Mouse (Mus musculus) CH12F3 (cell line): ENCODE measurements around the gene Thegl.

Source experiments
- in situ Hi-C: fragments of 300-500 bp; cut with MboI; formaldehyde crosslinking; loops from 2 replicates; pipeline ENCODE4 v1.14.3; 2020; ENCODE audit warnings: low sequenced_read_pairs

The Thegl gene

DNA sequence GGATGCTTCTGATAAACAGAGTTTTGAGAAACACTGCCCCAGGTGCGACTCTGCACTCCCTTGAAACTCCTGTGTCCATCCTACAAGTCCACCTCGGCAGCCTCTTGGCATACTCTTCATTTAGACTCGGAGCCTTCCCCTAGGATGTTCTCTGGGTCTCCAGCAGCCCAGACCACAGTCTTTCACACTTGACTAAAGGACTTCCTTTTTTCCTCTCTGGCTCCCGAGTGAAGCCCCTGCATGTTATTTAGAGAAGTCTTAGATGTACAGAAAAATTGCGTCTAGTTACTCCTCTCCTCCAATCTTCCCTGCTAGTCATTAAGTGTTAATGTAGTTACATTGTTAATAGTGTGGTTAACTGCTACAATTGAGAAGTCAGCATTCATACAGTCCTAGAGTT lies 28.5 kb downstream of the Thegl start:
- in situ Hi-C loops: no loop called here

DNA sequence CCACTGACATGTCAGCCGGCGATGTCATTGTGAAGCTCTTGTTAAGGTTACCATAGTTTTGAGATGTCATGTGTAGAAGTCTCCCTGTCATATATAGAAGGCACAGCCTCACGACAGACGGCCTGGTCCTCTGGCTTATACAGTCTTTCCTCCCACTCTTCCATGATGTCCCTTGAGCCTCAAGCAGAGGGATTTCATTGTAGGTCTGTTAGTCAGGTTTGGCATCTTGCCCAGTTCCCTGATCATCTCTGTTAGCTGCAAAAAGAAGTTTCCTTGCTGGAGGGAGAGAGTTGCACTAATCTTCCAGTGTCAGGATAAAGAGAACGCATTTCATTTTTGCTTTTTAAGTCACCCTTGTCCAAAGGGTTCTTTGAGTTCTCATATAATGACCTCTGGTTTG lies 36.8 kb downstream of the Thegl start:
- in situ Hi-C loops: no loop called here

DNA sequence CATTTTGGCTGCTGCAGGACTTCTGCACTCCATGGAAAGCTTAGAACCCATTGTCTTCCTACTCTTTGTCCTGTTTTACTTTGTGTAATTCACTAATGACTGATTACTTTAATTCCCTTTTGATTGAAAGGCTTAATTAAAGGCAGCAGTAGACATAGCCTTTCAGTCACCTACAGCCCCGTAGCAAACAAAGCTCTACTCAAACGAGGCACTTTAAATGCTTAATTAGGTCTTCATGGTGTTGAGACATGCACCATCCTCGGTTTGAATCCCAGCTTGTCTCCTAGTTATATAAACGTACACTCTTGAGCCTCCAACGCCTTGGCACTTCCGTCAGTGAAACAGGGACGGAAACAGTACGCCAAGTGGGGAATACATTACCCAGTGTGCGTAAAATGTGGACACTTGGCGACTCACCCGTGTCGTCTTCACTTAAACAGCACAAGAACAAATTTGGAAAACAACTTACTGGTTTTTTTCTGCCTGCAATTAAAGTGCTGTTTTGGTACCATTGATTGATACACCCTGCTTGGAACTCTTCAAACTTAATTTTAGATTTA lies 41.1 kb downstream of the Thegl start:
- in situ Hi-C loops: no loop called here

DNA sequence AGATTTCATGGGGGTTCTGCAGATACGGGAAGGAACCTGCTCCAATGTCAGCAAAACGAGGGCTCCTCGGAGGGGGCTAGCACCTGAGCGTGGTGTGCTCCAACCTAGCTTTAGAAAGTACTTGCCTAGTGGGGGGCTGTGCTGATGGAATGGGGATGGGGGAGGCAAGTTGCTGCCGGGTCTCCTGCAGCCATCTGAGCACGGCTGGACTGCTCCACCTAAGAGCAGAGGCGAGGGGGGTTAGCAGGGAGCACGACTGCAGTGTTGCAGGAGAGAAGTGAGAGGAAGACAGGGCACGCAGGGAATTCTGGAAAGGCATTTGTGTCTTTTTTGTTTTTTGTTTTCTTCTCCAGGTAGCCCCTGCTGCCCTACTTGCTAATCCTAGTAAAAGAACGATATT lies 44.5 kb downstream of the Thegl start:
- in situ Hi-C loops: no loop called here

DNA sequence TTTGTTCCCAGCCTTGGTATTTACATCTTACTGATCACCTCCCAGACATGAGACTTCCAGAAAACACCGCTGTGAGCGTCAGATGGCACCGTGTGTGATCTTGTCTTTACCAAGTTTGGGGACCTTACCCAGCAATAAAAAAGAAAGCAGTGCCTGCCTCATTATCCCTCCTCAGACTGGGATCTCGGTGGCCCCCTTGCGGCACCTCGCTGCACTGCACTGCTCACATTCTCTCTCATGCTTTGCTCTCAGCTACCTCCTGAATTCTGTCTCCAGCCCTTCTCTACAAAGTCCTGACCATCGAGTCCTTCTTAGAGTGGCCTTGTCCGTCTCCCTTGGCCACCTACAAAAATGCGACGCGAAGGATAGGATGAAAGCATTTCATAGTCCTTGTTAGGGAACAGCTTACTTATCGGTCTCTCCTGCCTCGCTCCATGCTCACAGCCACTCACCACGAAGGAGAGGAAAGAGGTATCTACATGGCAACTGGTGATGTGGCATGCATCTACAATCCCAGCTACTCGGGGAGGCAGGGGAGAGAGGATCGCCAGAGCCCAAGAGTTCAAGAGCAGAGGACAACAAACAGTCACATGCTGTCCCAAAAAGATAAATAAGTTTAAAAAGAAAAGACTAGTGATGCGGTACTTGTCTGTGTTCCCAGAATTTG lies 45.7 kb downstream of the Thegl start:
- in situ Hi-C loops: no loop called here

DNA sequence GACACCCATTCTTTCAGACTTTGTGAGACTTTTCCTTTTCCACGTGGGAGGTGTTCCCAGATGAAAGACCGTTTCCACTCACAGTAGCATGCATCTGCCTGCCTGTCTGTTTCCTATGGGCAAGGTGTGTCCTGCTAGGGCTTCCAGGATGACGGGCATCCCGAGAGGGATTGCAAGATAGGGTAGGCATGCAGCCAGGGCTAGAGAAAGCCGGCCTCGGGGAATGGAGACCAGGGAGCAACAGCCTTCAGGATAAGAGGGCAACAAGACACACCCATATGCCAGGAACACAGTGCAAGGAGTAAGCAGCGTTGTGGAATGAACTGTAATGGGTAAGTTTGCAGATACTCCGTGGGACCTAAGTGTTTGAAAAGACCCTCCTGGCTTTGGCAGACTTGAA lies 51.5 kb downstream of the Thegl start:
- in situ Hi-C loops: no loop called here

DNA sequence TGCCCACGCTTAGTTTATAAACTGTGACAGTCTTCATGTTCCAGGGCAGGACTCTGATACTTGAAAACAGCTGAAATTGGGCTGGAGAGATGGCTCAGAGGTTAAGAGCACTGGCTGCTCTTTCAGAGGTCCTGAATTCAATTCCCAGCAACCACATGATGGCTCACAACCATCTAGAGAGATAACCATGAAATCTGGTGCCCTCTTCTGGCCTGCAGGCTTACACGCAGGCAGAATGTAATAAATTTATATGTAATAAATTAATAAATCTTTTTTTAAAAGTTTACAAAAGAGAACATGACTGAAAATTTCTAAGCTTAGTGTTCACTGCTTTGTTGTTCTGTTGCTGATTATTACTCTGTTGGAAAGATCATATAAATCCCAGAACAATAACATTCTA lies 55.2 kb downstream of the Thegl start:
- in situ Hi-C loops: no loop called here

DNA sequence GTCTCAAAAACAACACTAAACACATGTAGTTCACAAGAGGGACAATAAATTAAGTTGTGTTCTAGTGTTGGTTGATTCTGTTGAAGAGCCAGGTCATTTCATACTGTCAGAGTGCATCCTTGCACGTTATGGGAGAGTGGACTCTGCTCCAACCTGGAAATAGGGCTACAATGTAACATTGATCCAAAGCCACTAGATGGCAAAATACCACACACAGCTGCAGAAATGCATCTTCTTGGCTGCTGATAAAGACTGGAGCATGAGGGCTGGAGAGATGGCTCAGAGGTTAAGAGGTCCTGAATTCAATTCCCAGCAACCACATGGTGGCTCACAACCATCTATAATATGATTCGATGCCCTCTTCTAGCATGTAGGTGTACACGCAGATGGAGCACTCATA lies 55.8 kb downstream of the Thegl start:
- in situ Hi-C loops: no loop called here

DNA sequence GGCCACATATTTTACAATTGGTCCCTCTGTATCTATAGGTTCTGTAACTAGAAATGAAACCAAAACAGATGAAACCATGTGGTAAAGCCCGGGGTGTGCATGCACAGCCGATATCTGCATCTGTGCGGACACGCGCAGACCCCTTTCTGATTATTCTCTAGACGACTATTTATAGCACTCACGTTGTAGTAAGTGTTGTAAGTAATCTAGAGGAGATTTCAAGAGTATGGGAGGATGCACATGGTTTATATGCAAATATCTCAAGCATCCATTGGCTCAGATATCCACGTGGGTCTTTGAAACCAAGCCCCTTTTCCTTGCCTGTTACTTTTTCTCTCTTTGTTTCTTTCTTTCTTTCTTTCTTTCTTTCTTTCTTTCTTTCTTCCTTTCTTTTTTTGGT lies 58.0 kb downstream of the Thegl start:
- in situ Hi-C loops: no loop called here

DNA sequence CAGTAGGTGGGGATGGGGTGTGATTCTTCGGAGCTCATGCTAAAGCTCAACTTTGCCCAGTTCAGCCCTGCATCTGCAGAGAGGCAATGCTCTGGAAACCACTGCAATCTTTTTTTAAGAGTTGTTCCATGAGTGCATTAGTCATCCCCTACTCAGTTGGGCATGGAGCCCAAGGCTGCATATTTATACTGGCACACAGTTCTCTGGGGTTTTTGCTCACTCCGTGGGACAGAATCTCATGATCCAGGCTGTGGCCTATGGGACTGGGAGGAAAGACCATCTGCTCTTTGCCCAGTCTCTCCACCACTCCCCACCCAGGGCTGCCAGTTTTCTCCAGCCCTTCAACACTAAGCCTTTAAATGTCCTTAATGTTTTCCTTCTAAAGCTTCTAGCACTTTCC lies 59.1 kb downstream of the Thegl start:
- in situ Hi-C loops: no loop called here

DNA sequence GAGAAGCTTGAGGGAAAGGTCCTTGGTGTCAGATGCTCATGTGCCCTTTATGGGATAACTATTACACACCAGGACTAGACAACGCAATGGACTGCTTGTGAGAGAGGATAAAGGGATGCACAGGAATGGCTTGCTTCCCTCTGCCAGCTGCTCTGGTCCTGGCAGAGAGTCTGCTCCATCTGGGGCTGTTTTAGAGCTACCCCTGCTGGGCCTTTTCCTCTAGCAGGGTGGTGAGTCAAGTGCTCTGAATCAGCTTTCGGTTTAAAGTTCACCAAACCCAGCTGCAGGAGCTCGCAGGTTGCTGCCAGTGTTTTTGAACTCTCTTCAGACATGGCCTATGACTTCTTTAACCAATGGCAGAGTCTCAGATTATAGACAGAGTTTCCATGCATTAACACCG lies 60.1 kb downstream of the Thegl start:
- in situ Hi-C loops: no loop called here

DNA sequence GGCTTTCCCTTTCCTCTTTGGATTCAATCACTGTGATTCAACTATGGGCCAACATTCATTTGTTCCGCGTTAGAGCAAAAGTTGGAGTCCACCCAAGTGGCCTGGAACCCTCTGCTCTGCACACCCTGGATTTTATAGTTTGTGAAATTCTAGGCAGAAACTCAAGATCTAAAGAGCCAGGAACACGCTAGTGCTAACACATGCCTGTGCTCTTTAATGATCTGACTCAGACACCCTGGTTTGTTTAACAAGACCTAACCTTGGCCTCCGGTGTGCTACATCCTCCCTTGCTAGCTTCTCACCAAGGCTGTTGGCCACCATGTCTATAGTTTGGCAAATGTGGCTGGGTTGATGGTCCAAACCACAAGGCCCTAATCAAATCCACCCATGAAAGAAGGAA lies 64.9 kb downstream of the Thegl start:
- in situ Hi-C loops: no loop called here

DNA sequence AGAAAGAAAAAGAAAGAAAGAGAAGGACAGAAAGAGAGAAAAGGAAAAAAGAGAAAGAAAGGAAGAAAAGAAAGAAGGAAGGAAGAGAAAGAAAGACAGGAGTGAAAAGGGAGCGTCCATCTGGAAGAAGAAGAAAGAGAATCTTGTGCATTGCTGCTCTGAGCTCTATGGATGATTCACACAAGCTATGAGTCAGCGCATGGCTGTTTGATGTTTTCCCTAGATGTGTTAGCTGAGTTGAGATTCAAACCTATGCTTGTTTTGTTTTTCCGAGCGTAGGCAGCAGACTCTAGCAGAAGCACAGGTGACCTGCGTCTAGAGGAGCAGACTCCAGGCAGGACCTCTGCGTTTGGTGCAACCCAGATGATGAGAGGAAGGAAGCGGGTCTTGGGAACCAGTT lies 66.9 kb downstream of the Thegl start:
- in situ Hi-C loops: no loop called here

DNA sequence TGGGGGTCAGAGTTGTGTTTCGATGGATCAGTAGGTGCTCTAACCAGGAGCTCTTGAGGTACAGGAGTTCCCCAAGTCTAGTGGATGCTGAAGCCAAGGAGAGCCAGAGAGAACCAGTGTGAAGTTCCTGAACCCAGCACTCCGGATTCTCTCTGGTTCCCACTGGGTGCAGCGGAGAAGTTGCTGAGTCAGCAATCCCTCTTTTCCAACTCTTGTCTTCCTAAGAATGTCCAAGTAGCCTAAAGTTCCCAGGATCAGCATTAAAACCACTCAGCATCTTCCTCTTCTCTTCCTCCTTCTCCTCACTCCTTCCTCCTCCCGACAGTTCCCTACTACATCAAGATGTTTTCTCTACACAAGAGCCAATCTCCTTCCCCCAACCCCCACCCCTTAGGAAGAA lies 68.6 kb downstream of the Thegl start:
- in situ Hi-C loops: no loop called here

DNA sequence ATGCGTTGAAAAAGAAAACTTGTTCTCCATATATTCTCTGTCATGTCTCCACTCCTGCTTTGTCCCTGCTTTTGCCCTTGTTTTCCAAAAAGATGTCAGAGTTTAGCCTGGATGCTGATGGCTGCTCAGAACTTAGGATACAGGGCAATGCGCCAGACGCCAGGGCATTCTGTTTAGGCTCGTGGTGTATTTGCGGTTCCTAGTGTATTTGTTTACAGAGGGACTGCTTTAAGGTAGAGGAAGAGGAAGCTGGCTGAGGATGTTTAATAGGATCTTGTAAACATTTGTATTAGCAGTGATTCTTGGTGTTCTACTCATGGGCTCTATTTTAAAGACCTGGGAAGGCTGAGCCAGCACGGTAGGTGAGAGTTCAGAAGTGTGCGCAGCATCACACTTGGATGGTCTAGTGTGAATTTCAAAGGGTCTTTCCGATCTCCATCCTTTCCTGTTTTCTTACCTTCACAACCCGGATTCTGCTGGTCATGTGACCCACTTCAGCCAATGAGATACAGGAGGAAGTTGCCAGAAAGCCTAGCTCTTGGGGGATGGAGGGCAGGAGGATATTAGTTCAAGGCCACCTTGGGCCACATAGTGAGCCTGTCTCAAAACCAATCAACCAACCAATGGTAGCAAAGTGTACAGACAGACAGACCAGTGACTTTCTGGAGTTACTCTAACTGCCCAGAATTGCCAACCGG lies 70.1 kb downstream of the Thegl start:
- in situ Hi-C loops: no loop called here

DNA sequence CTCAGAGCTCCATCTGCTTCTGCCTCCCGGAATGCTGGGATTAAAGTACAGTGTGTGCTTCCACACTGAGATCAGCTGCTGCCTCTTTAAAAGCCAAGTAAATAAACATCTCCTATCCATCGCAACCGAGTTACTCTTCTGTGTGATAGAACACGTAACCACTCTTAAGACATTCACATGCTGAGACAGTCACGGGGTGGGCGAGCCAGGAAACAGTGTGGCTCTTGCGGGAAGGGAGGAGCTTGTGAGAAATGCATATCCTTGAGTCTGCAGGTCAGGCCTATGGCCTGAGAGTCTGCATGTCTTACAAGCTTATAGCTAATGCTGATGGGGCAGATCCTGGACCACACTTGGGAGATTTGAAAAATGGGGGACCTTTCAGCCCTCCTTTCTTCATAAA lies 70.7 kb downstream of the Thegl start:
- in situ Hi-C loops: no loop called here

DNA sequence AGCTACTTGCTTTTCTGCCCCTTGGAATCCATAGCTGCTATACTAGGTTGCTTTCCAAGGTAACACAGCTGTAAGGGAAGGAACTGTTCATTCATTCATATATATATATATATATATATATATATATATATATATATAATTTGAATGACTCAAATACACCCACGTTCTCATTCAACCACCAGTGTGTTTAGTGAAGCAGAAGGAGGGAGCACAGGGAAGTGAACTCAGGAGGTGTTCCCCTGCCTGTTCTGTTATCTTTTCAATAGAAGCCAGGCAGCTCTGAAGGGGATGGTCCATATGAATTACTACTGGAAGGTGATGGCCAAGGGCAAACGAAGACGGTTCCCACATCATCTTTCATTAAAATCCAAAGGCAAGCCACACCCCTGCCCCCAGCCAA lies 71.3 kb downstream of the Thegl start:
- in situ Hi-C loops: no loop called here

DNA sequence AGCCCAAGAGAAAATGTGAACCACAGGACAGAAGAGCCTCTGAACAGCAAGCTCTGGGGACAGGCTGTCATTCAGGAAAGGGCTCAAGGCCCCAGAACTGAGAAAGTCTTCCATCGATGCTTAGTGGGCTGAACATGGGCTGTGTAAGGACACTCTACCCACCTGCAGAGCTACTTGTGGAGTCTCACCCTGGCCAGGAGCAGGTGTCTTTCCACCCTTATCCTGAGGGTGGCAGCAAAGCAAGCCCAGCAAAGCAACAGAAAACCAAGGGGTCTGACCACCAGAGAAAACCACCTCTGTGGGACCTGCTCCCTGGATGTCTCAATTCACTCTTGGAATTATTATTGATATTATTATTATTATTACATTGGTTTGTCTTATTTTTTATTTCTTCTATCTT lies 73.5 kb downstream of the Thegl start:
- in situ Hi-C loops: no loop called here

DNA sequence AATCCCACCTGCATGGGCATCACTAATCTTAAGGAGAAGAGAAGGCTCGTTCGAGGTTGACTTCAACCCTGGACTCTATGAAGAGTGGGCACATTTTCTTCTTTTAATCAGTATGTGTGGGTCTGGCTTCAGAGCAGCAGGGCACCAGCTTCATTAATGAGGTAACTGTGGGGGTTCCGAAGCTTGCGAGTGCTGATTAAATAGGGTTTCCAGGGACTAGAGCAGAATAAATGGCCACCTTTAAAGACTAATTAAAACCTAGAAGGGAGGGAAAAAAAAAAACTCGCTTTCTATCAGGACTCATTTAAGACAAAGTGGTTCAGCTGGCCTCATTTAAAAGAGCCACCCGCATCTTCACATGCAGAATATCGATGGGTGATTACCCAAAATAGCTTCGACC lies 74.1 kb downstream of the Thegl start:
- in situ Hi-C loops: no loop called here

DNA sequence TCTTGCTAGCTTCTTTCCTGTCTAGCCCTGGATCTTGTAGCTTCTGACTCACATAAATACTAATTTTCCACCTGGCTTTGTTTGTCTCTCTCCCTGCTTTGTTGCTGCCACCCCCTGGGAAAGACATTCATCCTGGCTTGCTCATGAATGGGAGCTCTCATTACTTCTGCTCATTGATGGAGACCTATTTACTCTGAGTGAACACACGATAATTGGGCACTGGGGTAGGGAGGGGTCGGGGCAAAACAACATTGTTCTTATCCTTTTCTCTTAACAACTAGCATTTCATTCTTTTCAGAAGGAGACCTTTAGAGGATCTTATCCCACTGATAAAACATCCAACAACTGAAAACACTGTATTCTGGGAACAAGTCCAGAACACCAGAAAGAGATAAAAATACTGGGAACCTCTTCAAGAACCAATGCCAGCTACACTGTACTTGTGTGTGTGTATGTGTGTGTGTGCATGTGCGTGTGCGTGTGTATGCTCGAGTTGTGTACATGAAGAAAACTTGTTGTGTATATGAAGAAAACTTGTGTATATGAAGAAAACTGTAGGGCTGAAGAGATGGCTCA lies 74.8 kb downstream of the Thegl start:
- in situ Hi-C loops: no loop called here

DNA sequence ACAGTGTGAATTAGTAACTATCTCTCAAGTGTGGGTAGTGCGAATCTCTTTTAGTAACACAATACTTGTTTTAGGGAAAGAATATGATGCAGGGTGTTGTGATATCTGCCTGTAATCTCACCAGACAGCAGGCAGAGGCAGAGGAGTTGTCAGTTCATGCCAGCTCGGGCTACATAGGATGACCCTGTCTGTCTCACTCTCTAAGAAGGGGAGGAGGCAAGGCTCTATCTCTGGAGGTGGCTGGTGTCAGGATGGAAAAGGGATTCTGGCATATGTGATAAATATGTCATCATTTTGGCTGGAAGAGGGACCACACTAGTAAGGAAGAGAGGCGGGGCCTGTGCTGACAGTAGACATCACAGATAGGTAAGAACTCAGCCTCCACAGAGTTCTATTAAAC lies 76.1 kb downstream of the Thegl start:
- in situ Hi-C loops: no loop called here

DNA sequence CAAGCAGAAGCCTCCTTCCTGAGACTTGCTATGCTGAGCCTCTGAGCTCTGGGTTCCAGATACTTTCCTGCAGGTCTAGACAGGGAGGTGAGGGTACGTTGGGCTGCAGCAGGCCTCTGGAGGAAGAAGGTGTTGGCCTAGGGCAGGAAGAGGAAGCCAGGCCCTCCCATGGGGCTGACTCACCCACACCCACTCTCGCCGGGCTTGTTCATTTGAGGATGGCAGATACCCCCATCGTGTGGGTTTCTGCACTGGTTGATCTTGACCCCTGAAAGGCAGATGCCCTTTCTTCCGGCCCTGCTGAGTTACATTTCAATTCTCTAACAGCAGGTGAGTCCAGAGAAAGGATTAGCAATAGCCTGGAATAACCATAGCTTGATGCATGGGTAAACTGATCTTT lies 76.7 kb downstream of the Thegl start:
- in situ Hi-C loops: no loop called here
